Mouse (Mus musculus): ENCODE measurements around the gene Plscr4. TPM values are rescaled to one million over a fixed set of nuclear protein-coding genes. Genes with fewer than 3 reads are reported as not detected.

The Plscr4 gene
- total and polyA plus RNA-seq, 3 experiments = not detected

DNA sequence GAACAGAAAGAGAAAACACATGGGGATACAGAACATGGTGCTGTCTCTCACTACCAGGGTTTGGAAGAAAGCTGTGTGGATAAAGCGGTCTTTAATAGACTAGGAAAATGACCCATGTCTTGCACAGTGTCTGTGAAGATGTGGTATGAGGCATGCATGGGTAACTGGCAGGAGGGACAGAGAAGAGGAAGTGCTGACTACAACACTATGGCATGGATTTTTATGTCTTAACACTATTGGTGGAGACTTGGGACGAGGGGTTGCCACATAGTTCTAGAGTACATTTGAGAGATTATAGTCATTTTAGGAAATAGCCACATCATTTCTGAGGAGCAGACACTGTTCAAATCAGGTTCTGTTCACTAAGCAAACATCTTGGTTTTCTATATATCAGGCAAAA, 16.0 kb downstream of the Plscr4 start:
- Histone ChIP-seq H3K36me3 (ENCODE audit: control insufficient read depth in 1 of 2, insufficient read depth in 2 of 2, low read length in 2 of 2) (no peaks in the 10 kb centered on the region), H3K9ac (ENCODE audit: control insufficient read depth, low read depth, low read length, poor library complexity, severe bottlenecking) (no peak overlapping the region), H3K79me2 (ENCODE audit: control insufficient read depth, insufficient read depth, low read length, poor library complexity) (no peaks in the 10 kb centered on the region), H3K4me3 (ENCODE audit: control insufficient read depth in 1 of 2, insufficient read depth in 1 of 2, low read depth in 2 of 2, low read length in 2 of 2) (no peak overlapping the region), H3K4me1 (ENCODE audit: control insufficient read depth in 1 of 2, insufficient read depth in 2 of 2, low read length in 2 of 2) (no peaks in the 10 kb centered on the region), H3K27me3 (ENCODE audit: control insufficient read depth in 1 of 2, insufficient read depth in 2 of 2, low read length in 2 of 2) (no peaks in the 10 kb centered on the region), H3K9me3 (replicated peaks; ENCODE audit: insufficient read depth, low read length) (no peaks in the 10 kb centered on the region), H3K27ac (ENCODE audit: control insufficient read depth, low read depth, low read length) (no peak overlapping the region)
- DNase-seq (ENCODE audit: low read depth, low spot score) = no peak
- TF ChIP-seq NELFE (IDR thresholded peaks at IDR 0.05; ENCODE audit: low read depth, low read length) (no peak), TAL1 (IDR thresholded peaks at IDR 0.05; ENCODE audit: low read length) (no peak), MAFK (IDR thresholded peaks at IDR 0.05; ENCODE audit: borderline replicate concordance, low read depth, low read length) (no peak), E2F4 (IDR thresholded peaks at IDR 0.05; ENCODE audit: borderline replicate concordance, low read depth, low read length) (no peak), ELF1 (IDR thresholded peaks at IDR 0.05; ENCODE audit: low read depth, low read length) (no peak), RCOR1 (IDR thresholded peaks at IDR 0.05; ENCODE audit: low read depth, low read length) (no peak), MXI1 (IDR thresholded peaks at IDR 0.05; ENCODE audit: low read depth, low read length) (no peak), TBP (IDR thresholded peaks at IDR 0.05; ENCODE audit: low read depth, low read length) (no peak), MEF2A (IDR thresholded peaks at IDR 0.05; ENCODE audit: extremely low read depth, insufficient replicate concordance, low read depth, low read length, poor library complexity, severe bottlenecking) (no peak), SMC3 (IDR thresholded peaks at IDR 0.05; ENCODE audit: low read depth, low read length) (no peak), POLR2AphosphoS5 (IDR thresholded peaks at IDR 0.05; ENCODE audit: borderline replicate concordance, low read depth, low read length) (no peak), ZKSCAN1 (IDR thresholded peaks at IDR 0.05; ENCODE audit: low read depth, low read length) (no peak), NRF1 (IDR thresholded peaks at IDR 0.05; ENCODE audit: insufficient read depth, low read depth, low read length, poor library complexity, severe bottlenecking) (no peak), MAX (IDR thresholded peaks at IDR 0.05; ENCODE audit: low read length) (no peak), TCF12 (IDR thresholded peaks at IDR 0.05; ENCODE audit: low read depth, low read length) (no peak)

- no peaks in the 10 kb centered on the region for H3K27me3 ChIP-seq (ENCODE audit: control insufficient read depth in 1 of 2, insufficient read depth in 2 of 2, low read length in 2 of 2)
- no peaks in the 10 kb centered on the region for H3K4me1 ChIP-seq (ENCODE audit: control insufficient read depth in 1 of 2, insufficient read depth in 2 of 2, low read length in 2 of 2)
- H3K4me3 ChIP-seq (ENCODE audit: control insufficient read depth in 1 of 2, insufficient read depth in 1 of 2, low read depth in 2 of 2, low read length in 2 of 2) = no peak overlapping the region
- no peak overlapping the region for H3K9ac ChIP-seq (ENCODE audit: control insufficient read depth, low read depth, low read length, poor library complexity, severe bottlenecking)
- no peaks in the 10 kb centered on the region for H3K79me2 ChIP-seq (ENCODE audit: control insufficient read depth, insufficient read depth, low read length, poor library complexity)
- H3K27ac ChIP-seq (ENCODE audit: control insufficient read depth, low read depth, low read length) = no peak overlapping the region
- no peak for DNase-seq (ENCODE audit: low read depth, low spot score)
- no peak for TF ChIP-seq USF1 (IDR thresholded peaks at IDR 0.05; ENCODE audit: low read depth, low read length)
- no peak for TF ChIP-seq SIN3A (IDR thresholded peaks at IDR 0.05; ENCODE audit: low read length)
- no peak for TF ChIP-seq CHD1 (IDR thresholded peaks at IDR 0.05; ENCODE audit: low read depth, low read length)
- no peak for TF ChIP-seq POLR2A (IDR thresholded peaks at IDR 0.05; ENCODE audit: control insufficient read depth in 1 of 2, insufficient read depth in 1 of 2, low read depth in 1 of 2, low read length in 2 of 2, poor library complexity in 1 of 2)
- TF ChIP-seq HCFC1 (IDR thresholded peaks at IDR 0.05; ENCODE audit: low read depth, low read length) = no peak
- no peaks in the 10 kb centered on the region for H3K9me3 ChIP-seq (replicated peaks; ENCODE audit: insufficient read depth, low read length)
- H3K36me3 ChIP-seq (ENCODE audit: control insufficient read depth in 1 of 2, insufficient read depth in 2 of 2, low read length in 2 of 2) = no peaks in the 10 kb centered on the region
Observed at GRCm38 (mm10) chr9:92474244-92474643, 17.1 kb downstream of the Plscr4 start.
